11 mouse cellular contexts compared by ENCODE assay signal in genomic region chr5:144828365-144829102, GRCm38 (mm10).
A peak's percentile ranks its signal among the peaks of the same experiment; 100 is the strongest.
DNase-seq lines count a peak whose midpoint lies in the region; ATAC-seq and TF ChIP-seq lines count a peak whose summit lies in the region.
"Had no signal": no experiment of that assay in that cellular context is flagged by ENCODE, and none has a peak within 500 bp of the region (broad histone marks: within the 10 kb centered on the region; RNA-seq: fewer than 3 reads in every experiment).

No protein-coding gene starts in this region.

- H3K4me3 ChIP-seq in midbrain, postnatal 0 days (ENCODE audit: low read depth, low read length) = no peak overlapping the region
- no peak overlapping the region for H3K4me3 ChIP-seq in midbrain, embryonic 10.5 days
- no peak overlapping the region for H3K4me3 ChIP-seq in hindbrain, embryonic 11.5 days (ENCODE audit: low read depth, low read length)

- no peak overlapping the region for H3K27ac ChIP-seq in midbrain, postnatal 0 days (ENCODE audit: low read depth, low read length)
- no peak overlapping the region for H3K27ac ChIP-seq in midbrain, embryonic 10.5 days (replicated peaks)
- H3K27ac ChIP-seq in hindbrain, embryonic 11.5 days (ENCODE audit: low read depth, low read length) = no peak overlapping the region
- H3K27ac ChIP-seq: liver, embryonic 14.5 days had no signal

- peaks cover 92% of the 10 kb centered on the region for H3K36me3 ChIP-seq in midbrain, postnatal 0 days (ENCODE audit: insufficient read depth, low read length)
- H3K36me3 ChIP-seq in midbrain, embryonic 10.5 days = peaks cover 100% of the 10 kb centered on the region
- peaks cover 36% of the 10 kb centered on the region for H3K36me3 ChIP-seq in hindbrain, embryonic 11.5 days (ENCODE audit: control insufficient read depth, insufficient read depth, low read length)

- H3K4me2 ChIP-seq in midbrain, postnatal 0 days (ENCODE audit: low read depth, low read length, poor library complexity, severe bottlenecking) = no peak overlapping the region
- no peak overlapping the region for H3K4me2 ChIP-seq in hindbrain, embryonic 11.5 days (replicated peaks; ENCODE audit: low read depth, low read length)

- H3K27me3 ChIP-seq in midbrain, postnatal 0 days (ENCODE audit: insufficient read depth, low read length) = no peaks in the 10 kb centered on the region
- H3K27me3 ChIP-seq in midbrain, embryonic 10.5 days (ENCODE audit: low read depth, poor library complexity, severe bottlenecking) = no peaks in the 10 kb centered on the region
- no peaks in the 10 kb centered on the region for H3K27me3 ChIP-seq in hindbrain, embryonic 11.5 days (ENCODE audit: control insufficient read depth, insufficient read depth, low read length)

- no peak for ATAC-seq in midbrain, postnatal 0 days (ENCODE audit: low FRiP score)
- peak; percentile 45; the same call in 1 of the 2 replicates for ATAC-seq in cerebellum, adult (ENCODE audit: insufficient number of reproducible peaks, low FRiP score, low TSS enrichment)
- ATAC-seq in hindbrain, embryonic 11.5 days (ENCODE audit: low FRiP score) = no peak
- ATAC-seq: inflammation-experienced regulatory T-cells, adult 6 months had no signal

- WGBS in midbrain, postnatal 0 days = 94% methylated on average over 20 of the region's 20 CpGs
- WGBS in midbrain, embryonic 10.5 days = 95% methylated on average over 20 of the region's 20 CpGs
- WGBS in hindbrain, embryonic 11.5 days = 94% methylated on average over 20 of the region's 20 CpGs

- no peak overlapping the region for H3K9ac ChIP-seq in midbrain, postnatal 0 days (replicated peaks; ENCODE audit: low read length, poor library complexity, severe bottlenecking)
- H3K9ac ChIP-seq in hindbrain, embryonic 11.5 days (ENCODE audit: low read depth, low read length) = no peak overlapping the region
- H3K9ac ChIP-seq: liver, embryonic 14.5 days had no signal

- TF ChIP-seq CTCF in midbrain, postnatal 0 days (IDR thresholded peaks at IDR 0.05) = no peak

- peak; percentile 15 for DNase-seq in midbrain, postnatal 0 days (ENCODE audit: low spot score)
- DNase-seq in midbrain, embryonic 10.5 days (ENCODE audit: low spot score) = no peak
- DNase-seq in cerebellum, postnatal 36 days = peak; percentile 68 to 72
- DNase-seq in heart, postnatal 4 days = peak; percentile 60
- DNase-seq in left cerebral cortex, adult 8-10 months (ENCODE audit: low spot score in 2 of 2) = no peak
- DNase-seq in hindbrain, embryonic 11.5 days (ENCODE audit: low spot score) = no peak
- DNase-seq: spleen, adult 18-20 months; thymus, postnatal 25 days had no signal

- no peaks in the 10 kb centered on the region for H3K9me3 ChIP-seq in midbrain, postnatal 0 days (ENCODE audit: low read length)
- no peaks in the 10 kb centered on the region for H3K9me3 ChIP-seq in midbrain, embryonic 10.5 days (replicated peaks)
- no peaks in the 10 kb centered on the region for H3K9me3 ChIP-seq in hindbrain, embryonic 11.5 days (ENCODE audit: control insufficient read depth, low read length)

- no peaks in the 10 kb centered on the region for H3K4me1 ChIP-seq in midbrain, postnatal 0 days (ENCODE audit: insufficient read depth, low read length)
- no peaks in the 10 kb centered on the region for H3K4me1 ChIP-seq in midbrain, embryonic 10.5 days
- H3K4me1 ChIP-seq in hindbrain, embryonic 11.5 days (replicated peaks; ENCODE audit: control insufficient read depth, insufficient read depth, low read length) = no peaks in the 10 kb centered on the region

Comparison
In these comparisons a context has a peak if more than half of its experiments do, and no peak if none do; other contexts are left out.
1. DNase-seq: peak in midbrain, postnatal 0 days (single experiment), cerebellum, postnatal 36 days (2 of 2) and heart, postnatal 4 days (single experiment); none in midbrain, embryonic 10.5 days (single experiment), left cerebral cortex, adult 8-10 months (0 of 2) and hindbrain, embryonic 11.5 days (single experiment).